Mouse (Mus musculus): ENCODE results near the gene Sult2a7. TPM values are rescaled to one million over a fixed set of nuclear protein-coding genes. Genes with fewer than 3 reads are reported as not detected.

Sult2a7 gene
- total RNA-seq (2012; rRNA removed) (not detected in 2 replicates), total RNA-seq (2014; rRNA removed) (not detected in 2 replicates), polyA plus RNA-seq (2012; ENCODE audit: insufficient read length, low read depth) (not detected in 2 replicates)

- dilution Hi-C loops (cut with MboI; ENCODE audit: extremely low pct_ligation_motif_present, extremely low pct_unique_long_range_greater_than_20kb, low sequenced_read_pairs) (no loop called here), in situ Hi-C loops (cut with MboI; ENCODE audit: low pct_ligation_motif_present, low pct_unique_long_range_greater_than_20kb, low sequenced_read_pairs) (no loop called here)
- H3K4me1 ChIP-seq (ENCODE audit: control insufficient read depth in 1 of 2, insufficient read depth in 2 of 2), result no peaks in the 10 kb centered on the region
- H3K79me2 ChIP-seq (replicated peaks; ENCODE audit: control insufficient read depth, extremely low read depth, insufficient read depth, poor library complexity, severe bottlenecking), result no peaks in the 10 kb centered on the region
- no peak within 1 kb of the TSS for H3K9ac ChIP-seq (ENCODE audit: insufficient read depth, low read depth)
- no peak within 1 kb of the TSS for H3K4me3 ChIP-seq (replicated peaks in 1 of 3; ENCODE audit: low read depth in 2 of 3, low read length in 2 of 3, poor library complexity in 1 of 3)
- H3K27me3 ChIP-seq (replicated peaks), result no peaks in the 10 kb centered on the region
- H3K27ac ChIP-seq (ENCODE audit: insufficient read depth, low read depth), result no peak within 1 kb of the TSS
- no peak within 1 kb of the TSS for H3K4me2 ChIP-seq (ENCODE audit: insufficient read depth, low read depth, poor library complexity, severe bottlenecking)
- no peak for DNase-seq (ENCODE audit: extremely low read depth)
- H3K36me3 ChIP-seq (replicated peaks in 1 of 2; ENCODE audit: control insufficient read depth in 1 of 2, insufficient read depth in 1 of 2, low read length in 1 of 2), result no peaks in the 10 kb centered on the region
- H3K9me3 ChIP-seq (replicated peaks; ENCODE audit: low read length), result peaks cover 20% of the 10 kb centered on the region
- TF ChIP-seq SIN3A (IDR thresholded peaks at IDR 0.05; ENCODE audit: low read length) (no peak), RCOR1 (conservative IDR thresholded peaks at IDR 0.05; ENCODE audit: low read depth, low read length) (no peak)
Measured at GRCm38 (mm10) chr7:14494130-14494529, at the start of gene Sult2a7. Gene Sult2a7, minus strand, starts transcription at chr7:14494230.

DNA sequence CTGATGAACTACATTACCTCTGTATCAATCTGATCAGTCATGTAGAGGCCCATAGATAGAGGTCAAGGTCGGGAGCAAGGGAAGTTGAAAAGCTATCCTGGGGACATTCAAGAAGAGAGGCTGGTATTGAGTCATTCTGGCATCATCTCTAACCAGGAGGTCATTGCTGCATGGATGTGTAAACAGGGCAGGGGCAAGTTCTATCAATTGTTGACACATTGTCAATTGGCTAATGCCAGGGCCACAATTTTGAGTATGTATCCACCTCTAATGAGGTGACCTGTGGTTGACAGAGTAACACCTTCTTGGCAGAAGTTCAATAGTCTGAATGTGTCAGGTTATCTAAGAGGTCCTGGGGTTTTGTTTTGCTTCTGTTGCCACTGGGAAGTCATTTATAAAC lies 31.2 kb upstream of the Sult2a7 start:
- dilution Hi-C loops (cut with MboI; ENCODE audit: extremely low pct_ligation_motif_present, extremely low pct_unique_long_range_greater_than_20kb, low sequenced_read_pairs), result no loop called here
- no peaks in the 10 kb centered on the region for H3K27me3 ChIP-seq (replicated peaks)
- H3K4me2 ChIP-seq (ENCODE audit: insufficient read depth, low read depth, poor library complexity, severe bottlenecking), result no peak overlapping the region
- no peaks in the 10 kb centered on the region for H3K36me3 ChIP-seq (replicated peaks in 1 of 2; ENCODE audit: control insufficient read depth in 1 of 2, insufficient read depth in 1 of 2, low read length in 1 of 2)
- no peak overlapping the region for H3K4me3 ChIP-seq (replicated peaks in 1 of 3; ENCODE audit: low read depth in 2 of 3, low read length in 2 of 3, poor library complexity in 1 of 3)
- no peak overlapping the region for H3K27ac ChIP-seq (ENCODE audit: insufficient read depth, low read depth)
- no peak for DNase-seq (ENCODE audit: extremely low read depth)
- H3K4me1 ChIP-seq (ENCODE audit: control insufficient read depth in 1 of 2, insufficient read depth in 2 of 2), result no peaks in the 10 kb centered on the region
- H3K9ac ChIP-seq (ENCODE audit: insufficient read depth, low read depth), result no peak overlapping the region
- H3K9me3 ChIP-seq (replicated peaks; ENCODE audit: low read length), result peaks cover 37% of the 10 kb centered on the region
- in situ Hi-C loops (cut with MboI; ENCODE audit: low pct_ligation_motif_present, low pct_unique_long_range_greater_than_20kb, low sequenced_read_pairs), result no loop called here
- TF ChIP-seq MEF2A (IDR thresholded peaks at IDR 0.05; ENCODE audit: borderline replicate concordance, low read depth, low read length) (no peak), SMC3 (IDR thresholded peaks at IDR 0.05; ENCODE audit: low read depth, low read length) (no peak), KAT2A (IDR thresholded peaks at IDR 0.05; ENCODE audit: insufficient replicate concordance, low read length) (no peak), ETS1 (conservative IDR thresholded peaks at IDR 0.05; ENCODE audit: low read depth, low read length) (no peak), JUND (conservative IDR thresholded peaks at IDR 0.05; ENCODE audit: low read depth, low read length) (no peak), ZKSCAN1 (IDR thresholded peaks at IDR 0.05; ENCODE audit: borderline replicate concordance, low read depth, low read length) (no peak)
- H3K79me2 ChIP-seq (replicated peaks; ENCODE audit: control insufficient read depth, extremely low read depth, insufficient read depth, poor library complexity, severe bottlenecking), result no peaks in the 10 kb centered on the region

GRCm38 (mm10) chr7:14522636-14523035 lies 28.6 kb upstream of the Sult2a7 start:
- dilution Hi-C loops (cut with MboI; ENCODE audit: extremely low pct_ligation_motif_present, extremely low pct_unique_long_range_greater_than_20kb, low sequenced_read_pairs), result no loop called here
- no peaks in the 10 kb centered on the region for H3K4me1 ChIP-seq (ENCODE audit: control insufficient read depth in 1 of 2, insufficient read depth in 2 of 2)

More at GRCm38 (mm10) chr7:14522636-14523035, 28.6 kb upstream of the Sult2a7 start:
- Histone ChIP-seq H3K4me2 (ENCODE audit: insufficient read depth, low read depth, poor library complexity, severe bottlenecking) (no peak overlapping the region), H3K27ac (ENCODE audit: insufficient read depth, low read depth) (no peak overlapping the region), H3K36me3 (replicated peaks in 1 of 2; ENCODE audit: control insufficient read depth in 1 of 2, insufficient read depth in 1 of 2, low read length in 1 of 2) (no peaks in the 10 kb centered on the region), H3K4me3 (replicated peaks in 1 of 3; ENCODE audit: low read depth in 2 of 3, low read length in 2 of 3, poor library complexity in 1 of 3) (no peak overlapping the region), H3K9ac (ENCODE audit: insufficient read depth, low read depth) (no peak overlapping the region), H3K27me3 (replicated peaks) (no peaks in the 10 kb centered on the region), H3K9me3 (replicated peaks; ENCODE audit: low read length) (peaks cover 37% of the 10 kb centered on the region), H3K79me2 (replicated peaks; ENCODE audit: control insufficient read depth, extremely low read depth, insufficient read depth, poor library complexity, severe bottlenecking) (no peaks in the 10 kb centered on the region)
- no peak for DNase-seq (ENCODE audit: extremely low read depth)
- TF ChIP-seq MXI1 (IDR thresholded peaks at IDR 0.05; ENCODE audit: low read depth, low read length), result no peak
- no peak for TF ChIP-seq ZKSCAN1 (IDR thresholded peaks at IDR 0.05; ENCODE audit: borderline replicate concordance, low read depth, low read length)
- TF ChIP-seq ZC3H11A (IDR thresholded peaks at IDR 0.05; ENCODE audit: low read depth, low read length), result no peak
- no peak for TF ChIP-seq TBP (conservative IDR thresholded peaks at IDR 0.05; ENCODE audit: low read depth, low read length)
- TF ChIP-seq MAFK (IDR thresholded peaks at IDR 0.05; ENCODE audit: insufficient replicate concordance, low read length), result no peak
- no peak for TF ChIP-seq USF2 (conservative IDR thresholded peaks at IDR 0.05; ENCODE audit: low read depth, low read length)
- TF ChIP-seq E2F4 (IDR thresholded peaks at IDR 0.05; ENCODE audit: insufficient replicate concordance, low read depth, low read length), result no peak
- no peak for TF ChIP-seq JUND (conservative IDR thresholded peaks at IDR 0.05; ENCODE audit: low read depth, low read length)
- no peak for TF ChIP-seq ETS1 (conservative IDR thresholded peaks at IDR 0.05; ENCODE audit: low read depth, low read length)
- no peak for TF ChIP-seq CHD2 (IDR thresholded peaks at IDR 0.05; ENCODE audit: low read length)
- TF ChIP-seq EP300 (IDR thresholded peaks at IDR 0.05; ENCODE audit: low read length), result no peak
- no peak for TF ChIP-seq CTCF (conservative IDR thresholded peaks at IDR 0.05 in 1 of 2, IDR thresholded peaks at IDR 0.05 in 1 of 2; ENCODE audit: low read depth in 2 of 2, low read length in 2 of 2)
- TF ChIP-seq HCFC1 (IDR thresholded peaks at IDR 0.05; ENCODE audit: low read depth, low read length), result no peak
- TF ChIP-seq MAZ (IDR thresholded peaks at IDR 0.05; ENCODE audit: low read depth, low read length), result no peak
- TF ChIP-seq ZMIZ1 (IDR thresholded peaks at IDR 0.05; ENCODE audit: low read depth, low read length), result no peak
- no peak for TF ChIP-seq USF1 (IDR thresholded peaks at IDR 0.05; ENCODE audit: low read depth, low read length)
- no peak for TF ChIP-seq ELF1 (IDR thresholded peaks at IDR 0.05; ENCODE audit: low read depth, low read length)
- no peak for TF ChIP-seq NRF1 (IDR thresholded peaks at IDR 0.05; ENCODE audit: low read depth, low read length)
- TF ChIP-seq POLR2A (IDR thresholded peaks at IDR 0.05; ENCODE audit: low read depth, low read length), result no peak
- no peak for TF ChIP-seq PAX5 (IDR thresholded peaks at IDR 0.05; ENCODE audit: low read length)
- in situ Hi-C loops (cut with MboI; ENCODE audit: low pct_ligation_motif_present, low pct_unique_long_range_greater_than_20kb, low sequenced_read_pairs), result no loop called here

Measured in CH12.LX (cell line).